Mouse (Mus musculus) C2C12 (cell line): ENCODE results near the gene Col15a1.
A peak's percentile ranks its signal among the peaks of the same experiment; 100 is the strongest.

Source experiments
- CEBPB ChIP-seq: IDR thresholded peaks from one replicate; pipeline ENCODE4 v1.6.1; 2011; ENCODE audit warnings: low read depth, mild to moderate bottlenecking, control low read depth, moderate library complexity
- CTCF ChIP-seq: IDR thresholded peaks from one replicate; pipeline ENCODE4 v1.5.1; 2011; ENCODE audit not compliant: control insufficient read depth, insufficient read depth, insufficient read length
- USF1 ChIP-seq: IDR thresholded peaks from one replicate; pipeline ENCODE4 v1.6.1; 2011; ENCODE audit warnings: low read depth, mild to moderate bottlenecking, control low read depth, moderate library complexity

- TF ChIP-seq CTCF (no peak), USF1 (peak; percentile 65), CEBPB (no peak)
These were observed 95.5 kb downstream of the Col15a1 start for GRCm38 (mm10) chr4:47303340-47303998.
